Mouse (Mus musculus): ENCODE data around the gene Msh6. TPM values are rescaled to one million over a fixed set of nuclear protein-coding genes. Genes with fewer than 3 reads are reported as not detected.

Gene Msh6
- polyA plus RNA-seq, 1 experiment from 2014 or later, result 41.0 TPM

- Histone ChIP-seq H3K27me3 (replicated peaks; ENCODE audit: control insufficient read depth, insufficient read depth, low read length) (no peaks in the 10 kb centered on the region), H3K4me2 (ENCODE audit: low read length) (no peak overlapping the region), H3K36me3 (ENCODE audit: control insufficient read depth, insufficient read depth) (no peaks in the 10 kb centered on the region), H3K27ac (ENCODE audit: low read length) (no peak overlapping the region), H3K4me3 (replicated peaks; ENCODE audit: low read length) (no peak overlapping the region), H3K9me3 (ENCODE audit: control insufficient read depth, low read length) (no peaks in the 10 kb centered on the region), H3K4me1 (replicated peaks; ENCODE audit: control insufficient read depth, insufficient read depth, low read length) (peaks cover 2% of the 10 kb centered on the region), H3K9ac (replicated peaks; ENCODE audit: low read depth, low read length) (no peak overlapping the region)
- WGBS, result 92% methylated on average over 4 of the region's 4 CpGs
- no peak for ATAC-seq
Measured at GRCm38 (mm10) chr17:88034418-88034817, 59.6 kb downstream of the Msh6 start.

Other genes with a start within 250 kb of the Msh6 start
- 0.82 and 1.3 TPM in 2 replicates for gene Kcnk12, start 177.1 kb upstream of the Msh6 start, polyA plus RNA-seq (2015; fragmentation: Nextera tagmentation; extraction: Ambion mirVana)
- not detected in 2 replicates for gene Rpl36-ps4, start 54.1 kb upstream of the Msh6 start, polyA plus RNA-seq (2015; fragmentation: Nextera tagmentation; extraction: Ambion mirVana)
- 33.0 and 34.1 TPM in 2 replicates for gene Fbxo11, start 90.2 kb downstream of the Msh6 start, polyA plus RNA-seq (2015; fragmentation: Nextera tagmentation; extraction: Ambion mirVana)